Mouse (Mus musculus) adrenal gland, adult 18-20 months (tissue): Measurements from ENCODE around the gene Miip. TPM values are rescaled to one million over a fixed set of nuclear protein-coding genes. Genes with fewer than 3 reads are reported as not detected.
"Not testable (repeated sequence)": the region's sequence is repeated elsewhere in the genome, so short reads cannot be mapped to it uniquely, and the experiment has no call there.

Experiments used
- DNase-seq, 2 experiments: peaks; one replicate each; pipeline ENCODE4 v3.0.0; 2021 to 2022; ENCODE audit warnings: low spot score in 2 of 2
- total RNA-seq, 2 experiments: library from RNA; stranded (reverse); gene quantifications; 1 replicate in 1 of 2; 2 replicates in 1 of 2; pipeline ENCODE4 v1.2.3; 2021

Miip gene
- total RNA-seq, 2 experiments from 2014 or later: 13.9 to 17.5 TPM

- DNase-seq: no peak
Observed at GRCm38 (mm10) chr4:147875852-147876575, 7.4 kb upstream of the Miip start.

GRCm38 (mm10) chr4:147869238-147869637 is 622 bp upstream of the Miip start:
- no peak for DNase-seq

- no peak for DNase-seq
Observed at GRCm38 (mm10) chr4:147867563-147868449, 810 bp downstream of the Miip start.

- DNase-seq: not testable (repeated sequence)
Observed at GRCm38 (mm10) chr4:147866793-147867192, 1.8 kb downstream of the Miip start.

- no peak for DNase-seq
Observed at GRCm38 (mm10) chr4:147866056-147866455, 2.6 kb downstream of the Miip start.

- peak in 1 of 2 experiments; percentile 15 for DNase-seq
Observed at GRCm38 (mm10) chr4:147865651-147866050, 3.0 kb downstream of the Miip start.

GRCm38 (mm10) chr4:147862051-147862450 is 6.6 kb downstream of the Miip start:
- no peak for DNase-seq

- DNase-seq: no peak
Observed at GRCm38 (mm10) chr4:147850776-147851175, 17.8 kb downstream of the Miip start.

GRCm38 (mm10) chr4:147848584-147848991 is 20.0 kb downstream of the Miip start:
- DNase-seq: no peak

GRCm38 (mm10) chr4:147847614-147848583 is 20.7 kb downstream of the Miip start, which contains the start of gene Zfp933:
Gene Zfp933 (minus strand): TSS chr4:147848366.
- DNase-seq: no peak

GRCm38 (mm10) chr4:147842871-147843270 is 25.7 kb downstream of the Miip start:
- DNase-seq: no peak

- DNase-seq: peak in 1 of 2 experiments; percentile 43
Observed at GRCm38 (mm10) chr4:147839282-147839681, 29.3 kb downstream of the Miip start.

- DNase-seq: no peak
Observed at GRCm38 (mm10) chr4:147824389-147824788, 44.2 kb downstream of the Miip start.

- DNase-seq: not testable (repeated sequence)
Observed at GRCm38 (mm10) chr4:147821414-147821813, 47.2 kb downstream of the Miip start.

- not testable (repeated sequence) for DNase-seq
Observed at GRCm38 (mm10) chr4:147819659-147820058, 49.0 kb downstream of the Miip start.

- DNase-seq: no peak
Observed at GRCm38 (mm10) chr4:147814592-147815167, 53.9 kb downstream of the Miip start.

- no peak for DNase-seq
Observed at GRCm38 (mm10) chr4:147813249-147813765, 55.3 kb downstream of the Miip start.
